Mouse (Mus musculus) midbrain, embryonic 10.5 days (tissue): Measurements from ENCODE around the gene Cep112. TPM values are rescaled to one million over a fixed set of nuclear protein-coding genes. Genes with fewer than 3 reads are reported as not detected.

ENCODE experiments used
- DNase-seq: peaks from one replicate; pipeline ENCODE4 v3.0.0-alpha.2; 2017; ENCODE audit warnings: low spot score
- H3K27ac ChIP-seq: fragments of 300-500 bp; sonication (generic); replicated peaks from 2 replicates; pipeline ENCODE4 v1.5.1; 2016; ENCODE audit warnings: mild to moderate bottlenecking
- H3K27me3 ChIP-seq: fragments of 300-500 bp; sonication (generic); 2 replicates; pipeline ENCODE4 v1.6.1; 2016; ENCODE audit warnings: low read depth, mild to moderate bottlenecking; ENCODE audit not compliant: poor library complexity, severe bottlenecking
- H3K36me3 ChIP-seq: fragments of 300-500 bp; sonication (generic); 2 replicates; pipeline ENCODE4 v1.6.1; 2016; ENCODE audit warnings: mild to moderate bottlenecking, moderate library complexity
- H3K4me1 ChIP-seq: fragments of 300-500 bp; sonication (generic); 2 replicates; pipeline ENCODE4 v1.6.1; 2016
- H3K4me3 ChIP-seq: fragments of 300-500 bp; sonication (generic); 2 replicates; pipeline ENCODE4 v1.5.1; 2016; ENCODE audit warnings: mild to moderate bottlenecking, moderate library complexity
- H3K9me3 ChIP-seq: fragments of 300-500 bp; sonication (generic); replicated peaks from 2 replicates; pipeline ENCODE4 v1.6.1; 2016; ENCODE audit warnings: mild to moderate bottlenecking
- WGBS: fragments of 180-500 bp; shearing (Covaris S2); methylation state at CpG from one replicate; pipeline ENCODE4 v1.1.7; 2016; 5-methylcytosine and 5-hydroxymethylcytosine counted together
- polyA plus RNA-seq: library from polyadenylated mRNA; unstranded; fragments of >200 nt; fragmentation: Nextera tagmentation; extraction: Ambion mirVana; gene quantifications from 2 replicates; pipeline ENCODE4 v1.2.1, GENCODE M21; 2016

The Cep112 gene
- polyA plus RNA-seq, result 13.3 and 15.6 TPM in 2 replicates

- WGBS, result under 1% methylated on average over 61 of the region's 61 CpGs
- no peaks in the 10 kb centered on the region for H3K9me3 ChIP-seq
- peaks cover 14% of the 10 kb centered on the region for H3K27me3 ChIP-seq
- DNase-seq, result peak; percentile 99
- H3K36me3 ChIP-seq, result no peaks in the 10 kb centered on the region
- H3K27ac ChIP-seq, result peak within 1 kb of the TSS; percentile 95
- peaks cover 45% of the 10 kb centered on the region for H3K4me1 ChIP-seq
- H3K4me3 ChIP-seq, result peak within 1 kb of the TSS; percentile 74
Measured at GRCm38 (mm10) chr11:108424889-108425591, at the start of gene Cep112. TSS of gene Cep112 (plus strand) at chr11:108425192.

GRCm38 (mm10) chr11:108376815-108377214 lies 48.2 kb upstream of the Cep112 start:
- 86% methylated on average over 7 of the region's 7 CpGs for WGBS
- H3K27ac ChIP-seq, result no peak overlapping the region
- H3K36me3 ChIP-seq, result no peaks in the 10 kb centered on the region
- H3K27me3 ChIP-seq, result no peaks in the 10 kb centered on the region
- no peaks in the 10 kb centered on the region for H3K9me3 ChIP-seq
- H3K4me1 ChIP-seq, result 0 out of 2 replicates have a peak, but pooled peaks cover 4% of the 10 kb centered on the region
- no peak overlapping the region for H3K4me3 ChIP-seq
- no peak for DNase-seq

- H3K4me1 ChIP-seq, result 0 out of 2 replicates have a peak, but pooled peaks cover 4% of the 10 kb centered on the region
- no peak overlapping the region for H3K27ac ChIP-seq
- H3K4me3 ChIP-seq, result no peak overlapping the region
- peak; percentile 76 for DNase-seq
- 46% methylated on average over 19 of the region's 19 CpGs for WGBS
- no peaks in the 10 kb centered on the region for H3K36me3 ChIP-seq
- no peaks in the 10 kb centered on the region for H3K27me3 ChIP-seq
- H3K9me3 ChIP-seq, result no peaks in the 10 kb centered on the region
Measured at GRCm38 (mm10) chr11:108377680-108378362, 47.2 kb upstream of the Cep112 start.

GRCm38 (mm10) chr11:108378363-108378751 lies 46.6 kb upstream of the Cep112 start:
- no peaks in the 10 kb centered on the region for H3K36me3 ChIP-seq
- no peak overlapping the region for H3K4me3 ChIP-seq
- 0 out of 2 replicates have a peak, but pooled peaks cover 4% of the 10 kb centered on the region for H3K4me1 ChIP-seq
- H3K27ac ChIP-seq, result no peak overlapping the region
- 88% methylated on average over 4 of the region's 4 CpGs for WGBS
- no peaks in the 10 kb centered on the region for H3K9me3 ChIP-seq
- no peak for DNase-seq
- H3K27me3 ChIP-seq, result no peaks in the 10 kb centered on the region

DNA sequence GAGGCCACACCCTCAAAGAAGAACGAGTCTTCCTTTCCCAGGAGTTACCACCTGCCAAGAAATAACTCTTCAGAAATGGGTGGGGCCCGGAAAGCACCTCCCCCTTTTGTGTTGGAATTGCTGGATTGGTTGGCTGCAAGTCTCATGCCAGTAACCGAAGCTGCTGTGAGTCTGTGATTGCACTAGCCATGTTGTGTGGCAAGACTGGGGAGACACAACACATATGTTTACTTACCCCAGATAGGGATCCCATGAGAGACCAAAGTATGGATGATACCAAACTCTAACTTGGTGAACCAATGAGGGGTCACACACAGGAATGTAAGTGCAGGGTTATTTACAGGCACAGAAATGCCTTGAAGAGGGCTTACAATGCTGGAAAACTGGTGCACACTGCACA lies 42.3 kb upstream of the Cep112 start:
- WGBS, result 83% methylated on average over 3 of the region's 3 CpGs
- Histone ChIP-seq H3K27ac (no peak overlapping the region), H3K36me3 (no peaks in the 10 kb centered on the region), H3K27me3 (no peaks in the 10 kb centered on the region), H3K4me1 (peaks cover 9% of the 10 kb centered on the region; the same call in 1 of the 2 replicates), H3K4me3 (no peak overlapping the region), H3K9me3 (no peaks in the 10 kb centered on the region)
- no peak for DNase-seq

DNA sequence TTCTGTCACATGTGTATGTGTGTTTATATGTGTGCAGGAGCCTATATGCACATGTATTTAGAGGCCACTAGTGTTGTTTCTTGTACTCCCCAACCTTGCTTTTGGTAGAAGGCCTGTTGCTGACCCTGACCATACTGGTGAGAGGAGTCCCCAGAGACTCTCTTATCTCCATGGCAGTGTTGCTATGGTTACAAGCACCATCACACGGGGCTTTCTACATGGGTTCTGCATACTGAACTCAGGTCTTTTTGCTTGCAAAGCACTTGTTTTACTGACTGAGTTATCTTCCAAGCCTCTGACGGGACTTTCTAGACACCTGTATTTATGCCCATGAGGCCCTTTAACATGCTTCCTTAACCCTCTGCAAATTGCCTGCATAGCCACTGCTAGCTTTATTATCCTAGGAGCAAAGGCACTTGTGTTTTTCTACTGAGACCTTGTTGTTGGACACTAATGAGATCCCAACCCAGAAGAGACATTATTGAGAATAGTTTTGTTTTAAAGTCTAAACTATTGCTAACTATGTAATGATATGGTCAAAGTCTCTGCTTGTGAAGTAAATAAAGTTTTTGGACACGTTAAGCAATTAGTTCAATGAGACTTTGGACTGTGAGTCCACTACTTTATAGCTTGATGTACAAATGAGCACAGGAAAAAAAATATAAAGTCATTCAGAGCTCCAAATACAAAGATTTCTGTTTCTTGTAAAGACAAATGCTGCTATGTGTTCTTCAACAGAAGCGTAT lies 39.9 kb upstream of the Cep112 start:
- Histone ChIP-seq H3K4me3 (no peak overlapping the region), H3K36me3 (no peaks in the 10 kb centered on the region), H3K27ac (no peak overlapping the region), H3K27me3 (no peaks in the 10 kb centered on the region), H3K4me1 (peaks cover 5% of the 10 kb centered on the region; the same call in 1 of the 2 replicates), H3K9me3 (no peaks in the 10 kb centered on the region)
- 69% methylated on average over 4 of the region's 4 CpGs for WGBS
- DNase-seq, result peak; percentile 15

GRCm38 (mm10) chr11:108385666-108386024 lies 39.3 kb upstream of the Cep112 start:
- Histone ChIP-seq H3K36me3 (no peaks in the 10 kb centered on the region), H3K4me3 (no peak overlapping the region), H3K4me1 (peaks cover 5% of the 10 kb centered on the region; the same call in 1 of the 2 replicates), H3K27ac (no peak overlapping the region), H3K27me3 (no peaks in the 10 kb centered on the region), H3K9me3 (no peaks in the 10 kb centered on the region)
- no peak for DNase-seq
- 93% methylated on average over 1 of the region's 1 CpGs for WGBS

GRCm38 (mm10) chr11:108395061-108395460 lies 29.9 kb upstream of the Cep112 start:
- no peaks in the 10 kb centered on the region for H3K36me3 ChIP-seq
- no peak overlapping the region for H3K27ac ChIP-seq
- no peaks in the 10 kb centered on the region for H3K4me1 ChIP-seq
- no peak overlapping the region for H3K4me3 ChIP-seq
- no peaks in the 10 kb centered on the region for H3K9me3 ChIP-seq
- WGBS, result 95% methylated on average over 9 of the region's 9 CpGs
- no peaks in the 10 kb centered on the region for H3K27me3 ChIP-seq
- no peak for DNase-seq

DNA sequence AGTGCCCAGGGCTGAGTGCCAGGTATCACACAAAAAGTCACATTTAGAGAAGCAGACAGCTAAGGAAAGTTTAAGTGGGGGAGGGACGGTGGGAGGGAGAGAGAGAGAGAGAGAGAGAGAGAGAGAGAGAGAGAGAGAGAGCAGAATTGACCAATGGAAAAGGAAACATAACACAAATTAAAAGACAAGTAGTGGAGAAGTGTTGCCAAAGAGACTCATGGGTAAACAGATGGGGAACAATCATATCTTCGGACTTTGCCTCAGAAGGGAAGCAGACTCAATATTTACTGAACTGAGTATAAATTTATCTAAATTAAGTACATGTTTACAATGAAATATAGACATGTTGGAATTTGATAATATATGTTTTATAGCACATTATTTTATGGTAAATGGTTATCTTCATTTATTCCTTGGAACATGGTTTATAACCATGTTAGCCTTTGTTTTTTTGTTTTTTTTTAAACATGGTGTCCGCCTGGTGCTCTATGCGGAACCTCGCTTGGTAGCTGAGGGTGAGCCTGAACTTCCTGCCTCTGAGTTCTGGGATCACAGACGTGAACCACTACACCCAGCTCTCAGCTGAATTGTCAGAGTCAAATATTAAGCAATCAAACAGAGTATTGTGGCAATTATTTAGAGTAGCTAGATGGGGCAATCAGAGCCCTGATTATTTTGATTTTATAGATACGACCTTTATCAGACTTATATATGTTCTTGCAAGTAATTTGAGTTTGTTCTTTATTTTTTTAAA lies 28.7 kb upstream of the Cep112 start:
- Histone ChIP-seq H3K4me1 (no peaks in the 10 kb centered on the region), H3K36me3 (no peaks in the 10 kb centered on the region), H3K9me3 (no peaks in the 10 kb centered on the region), H3K27ac (no peak overlapping the region), H3K27me3 (no peaks in the 10 kb centered on the region), H3K4me3 (no peak overlapping the region)
- no peak for DNase-seq
- WGBS, result 90% methylated on average over 7 of the region's 7 CpGs

DNA sequence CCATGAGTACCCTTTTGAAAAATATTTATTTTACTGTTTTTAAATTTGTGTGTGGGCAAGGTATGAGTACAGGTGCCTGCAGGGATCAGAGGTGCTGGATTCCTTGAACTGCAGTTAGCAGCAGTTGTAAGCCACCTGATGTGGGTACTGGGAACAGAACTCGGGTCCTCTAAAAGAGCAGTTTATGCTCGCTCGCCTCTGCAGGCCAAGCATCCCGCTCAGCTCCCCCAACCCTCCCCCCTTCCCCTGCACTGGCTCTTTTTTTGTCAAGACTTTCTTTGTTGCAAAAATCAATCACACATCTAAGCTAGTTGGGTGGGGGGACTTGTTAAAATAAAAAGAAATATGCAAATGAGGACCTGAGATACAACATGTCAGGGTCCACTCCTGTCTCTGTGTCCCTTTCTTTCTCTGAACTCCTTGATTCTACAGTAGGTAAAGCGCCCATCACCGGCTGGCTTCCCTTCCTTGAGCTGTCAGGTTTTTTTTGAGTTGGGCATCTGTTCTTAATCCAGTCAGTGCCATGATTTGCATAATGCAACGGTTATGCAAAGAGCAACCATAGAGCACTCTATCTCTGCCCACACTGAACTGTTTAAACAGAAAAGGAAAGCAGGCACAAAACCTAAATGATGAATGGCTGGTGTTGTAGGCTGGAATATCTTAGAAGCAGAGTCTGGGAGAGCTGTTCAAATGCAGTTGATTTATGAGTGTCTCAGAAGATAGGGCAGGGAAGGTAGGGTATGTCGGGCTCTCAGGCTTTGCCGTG lies 14.9 kb upstream of the Cep112 start:
- Histone ChIP-seq H3K4me3 (no peak overlapping the region), H3K36me3 (no peaks in the 10 kb centered on the region), H3K27me3 (no peaks in the 10 kb centered on the region), H3K4me1 (peaks cover 4% of the 10 kb centered on the region; the same call in 1 of the 2 replicates), H3K9me3 (no peaks in the 10 kb centered on the region), H3K27ac (no peak overlapping the region)
- 78% methylated on average over 8 of the region's 9 CpGs for WGBS
- DNase-seq, result no peak

GRCm38 (mm10) chr11:108416360-108416759 lies 8.6 kb upstream of the Cep112 start:
- no peaks in the 10 kb centered on the region for H3K9me3 ChIP-seq
- H3K27me3 ChIP-seq, result no peaks in the 10 kb centered on the region
- no peak overlapping the region for H3K4me3 ChIP-seq
- 83% methylated on average over 1 of the region's 1 CpGs for WGBS
- H3K4me1 ChIP-seq, result 0 out of 2 replicates have a peak, but pooled peaks cover 3% of the 10 kb centered on the region
- H3K36me3 ChIP-seq, result no peaks in the 10 kb centered on the region
- H3K27ac ChIP-seq, result no peak overlapping the region
- no peak for DNase-seq

GRCm38 (mm10) chr11:108418540-108418939 lies 6.5 kb upstream of the Cep112 start:
- Histone ChIP-seq H3K27ac (no peak overlapping the region), H3K27me3 (peaks cover 12% of the 10 kb centered on the region), H3K4me1 (peaks cover 14% of the 10 kb centered on the region), H3K4me3 (no peak overlapping the region), H3K9me3 (no peaks in the 10 kb centered on the region), H3K36me3 (no peaks in the 10 kb centered on the region)
- DNase-seq, result no peak
- 71% methylated on average over 1 of the region's 1 CpGs for WGBS
